Mouse (Mus musculus) urinary bladder, postnatal 36 days (tissue): Measurements from ENCODE around the gene 2810408A11Rik.
A peak's percentile ranks its signal among the peaks of the same experiment; 100 is the strongest.

ENCODE experiments used
- DNase-seq, 2 experiments: peaks; one replicate each; pipeline ENCODE4 v3.0.0; 2022; ENCODE audit warnings: low spot score in 2 of 2, mixed read lengths in 1 of 2

2810408A11Rik gene

GRCm38 (mm10) chr11:69900471-69901405 lies at the start of gene 2810408A11Rik, which contains the start of gene Neurl4:
TSS of gene 2810408A11Rik (minus strand) at chr11:69900987.
TSS of gene Neurl4 (plus strand) at chr11:69901072.
- peak; percentile 84 to 91 for DNase-seq

GRCm38 (mm10) chr11:69948763-69949150 lies 48.0 kb upstream of the 2810408A11Rik start:
- peak; percentile 78 to 86 for DNase-seq

DNA sequence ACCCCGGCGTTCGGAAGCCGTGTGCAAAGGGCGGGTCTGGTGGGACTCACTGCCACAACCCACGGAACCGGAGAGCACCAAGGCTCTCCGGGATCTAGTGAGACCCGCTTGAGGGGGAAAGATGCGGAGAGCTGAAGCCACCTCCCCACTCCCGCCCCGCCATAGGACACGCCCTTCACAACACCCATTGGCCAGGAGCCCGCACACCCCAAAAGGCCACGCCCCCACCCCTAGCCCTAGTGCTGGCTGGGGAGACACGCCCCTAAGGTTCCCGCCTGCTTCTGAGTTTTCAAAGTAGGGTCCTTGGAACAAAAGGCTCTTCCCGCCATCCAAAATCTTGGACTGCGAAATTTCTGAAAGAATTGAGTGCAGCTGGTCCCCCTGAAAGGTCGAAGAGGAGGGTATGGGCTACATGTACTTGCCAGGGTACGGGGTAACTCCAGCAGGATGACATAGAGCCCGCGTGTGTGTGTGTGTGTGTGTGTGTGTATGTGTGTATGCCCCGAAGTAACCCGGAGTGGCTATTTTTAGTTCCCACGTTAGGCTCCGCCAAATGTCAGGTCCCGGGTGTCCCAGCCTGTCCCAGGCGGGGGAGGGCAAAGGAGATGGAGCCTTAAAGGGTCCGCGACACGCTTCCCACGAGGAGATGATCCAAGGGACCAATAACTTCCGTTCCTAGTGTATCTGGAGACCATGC lies 47.4 kb upstream of the 2810408A11Rik start, which contains the start of gene Slc2a4:
TSS of gene Slc2a4 (minus strand) at position 123 of the 697 bp plus-strand sequence.
- DNase-seq: peak; percentile 86 to 92

GRCm38 (mm10) chr11:69947337-69948065 lies 46.7 kb upstream of the 2810408A11Rik start:
- DNase-seq: peak in 1 of 2 experiments; percentile 53

- no peak for DNase-seq
Measured at GRCm38 (mm10) chr11:69945997-69946891, 45.5 kb upstream of the 2810408A11Rik start.

DNA sequence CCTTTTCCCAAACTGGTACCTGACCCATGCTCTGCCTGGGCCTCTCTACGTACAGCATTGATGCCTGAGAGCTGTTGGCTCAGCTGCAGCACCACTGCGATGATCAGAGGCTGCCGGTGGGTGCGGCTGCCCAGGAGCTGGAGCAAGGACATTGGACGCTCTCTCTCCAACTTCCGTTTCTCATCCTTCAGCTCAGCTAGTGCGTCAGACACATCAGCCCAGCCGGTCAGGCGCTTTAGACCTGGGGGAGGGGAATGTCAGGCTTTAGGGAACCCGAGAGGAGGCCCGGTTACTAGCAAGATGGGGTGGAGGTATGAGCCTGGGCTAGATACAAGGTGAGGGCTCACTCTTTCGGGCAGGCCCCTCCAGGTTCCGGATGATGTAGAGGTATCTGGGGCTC lies 44.4 kb upstream of the 2810408A11Rik start:
- DNase-seq: no peak

DNA sequence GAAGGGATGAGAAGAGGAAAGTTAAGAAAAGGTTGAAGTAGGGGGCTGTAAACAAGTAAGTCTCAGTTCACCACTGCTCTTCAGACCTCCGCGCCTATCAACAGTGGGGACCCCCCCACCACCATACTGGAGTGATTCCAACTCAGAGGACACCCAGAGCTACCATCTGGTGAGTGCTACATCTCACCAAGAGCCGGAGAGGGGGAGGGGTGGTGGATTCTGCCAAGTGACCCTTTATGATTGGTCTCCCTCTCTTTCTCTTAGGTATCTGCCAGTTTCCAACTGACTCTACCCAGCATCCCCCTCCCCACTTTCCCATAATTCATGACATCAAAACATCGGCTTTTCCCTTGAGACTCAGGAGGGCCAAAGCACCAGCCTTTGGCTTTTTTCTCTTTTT lies 40.2 kb upstream of the 2810408A11Rik start:
- DNase-seq: no peak

- no peak for DNase-seq
Measured at GRCm38 (mm10) chr11:69939731-69940130, 38.9 kb upstream of the 2810408A11Rik start.

- no peak for DNase-seq
Measured at GRCm38 (mm10) chr11:69939181-69939580, 38.4 kb upstream of the 2810408A11Rik start.

DNA sequence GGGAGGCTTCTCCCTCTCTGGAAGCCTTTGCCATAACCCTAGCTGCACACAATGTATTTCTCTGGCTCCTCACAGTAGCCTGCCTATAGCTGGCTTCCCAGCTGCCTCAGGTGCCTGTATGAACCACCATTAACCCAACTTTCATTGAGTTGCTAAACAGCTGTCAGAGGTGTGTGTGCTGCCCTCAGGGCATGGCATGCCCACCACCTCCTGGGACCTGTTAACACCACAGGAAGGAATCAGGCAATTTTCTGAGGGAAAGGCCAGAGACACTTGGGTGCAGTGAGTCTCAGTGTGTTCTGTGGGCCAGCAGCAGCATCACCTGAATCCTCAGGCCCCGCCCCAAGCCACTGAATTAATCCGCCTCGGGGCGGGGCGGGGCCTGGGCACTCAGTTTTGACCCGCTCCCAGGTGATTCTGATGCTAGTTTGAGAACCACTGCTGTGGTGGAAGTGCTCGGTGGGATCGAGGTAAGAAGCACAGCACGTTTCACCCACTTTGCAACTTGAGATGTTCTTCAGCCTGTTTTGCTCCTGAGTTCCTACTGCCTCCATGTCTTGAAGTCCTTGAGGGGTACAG lies 37.7 kb upstream of the 2810408A11Rik start:
- DNase-seq: no peak

DNA sequence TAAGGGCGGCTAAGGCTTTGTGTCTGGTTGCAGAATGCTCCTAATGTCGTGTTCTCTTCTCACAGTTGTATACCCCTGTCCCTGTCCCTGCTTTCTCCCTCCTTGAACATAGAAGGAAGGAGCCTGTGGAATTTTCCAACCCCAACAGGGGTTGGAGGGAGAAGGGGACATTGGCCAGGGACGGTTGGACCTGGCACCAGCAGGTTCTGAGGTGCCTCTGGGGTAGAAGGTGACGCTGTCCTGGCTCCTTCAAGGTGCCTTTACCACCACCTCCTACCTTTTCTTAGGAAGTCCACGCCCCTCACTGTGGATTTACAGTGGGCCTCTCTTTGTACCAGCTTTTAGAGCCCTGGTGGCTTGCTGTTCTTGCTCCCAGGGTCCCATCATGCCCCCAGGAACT lies 37.0 kb upstream of the 2810408A11Rik start:
- no peak for DNase-seq

DNA sequence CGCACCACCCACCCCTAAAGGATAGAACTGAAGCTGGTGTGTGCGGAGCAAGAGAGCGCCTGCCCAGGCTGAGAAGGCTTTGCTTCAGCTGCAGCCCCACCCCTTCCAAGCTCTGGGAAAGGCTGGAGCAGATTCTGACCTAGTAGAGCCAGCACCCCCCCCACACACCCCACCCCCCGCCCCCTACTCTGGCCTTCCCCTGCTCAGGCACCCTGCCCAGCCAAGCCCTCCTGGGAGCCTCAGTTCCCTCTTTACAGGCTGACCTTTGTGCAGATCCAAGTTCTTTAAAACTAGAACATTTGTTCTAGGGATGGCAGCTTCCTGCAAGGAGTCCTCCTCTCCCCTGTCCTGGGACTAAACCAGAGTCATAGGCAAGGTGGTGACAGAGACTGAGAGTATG lies 36.6 kb upstream of the 2810408A11Rik start:
- DNase-seq: peak in 1 of 2 experiments; percentile 72

GRCm38 (mm10) chr11:69936714-69937347 lies 36.0 kb upstream of the 2810408A11Rik start:
- no peak for DNase-seq

GRCm38 (mm10) chr11:69936156-69936555 lies 35.4 kb upstream of the 2810408A11Rik start:
- DNase-seq: no peak

DNA sequence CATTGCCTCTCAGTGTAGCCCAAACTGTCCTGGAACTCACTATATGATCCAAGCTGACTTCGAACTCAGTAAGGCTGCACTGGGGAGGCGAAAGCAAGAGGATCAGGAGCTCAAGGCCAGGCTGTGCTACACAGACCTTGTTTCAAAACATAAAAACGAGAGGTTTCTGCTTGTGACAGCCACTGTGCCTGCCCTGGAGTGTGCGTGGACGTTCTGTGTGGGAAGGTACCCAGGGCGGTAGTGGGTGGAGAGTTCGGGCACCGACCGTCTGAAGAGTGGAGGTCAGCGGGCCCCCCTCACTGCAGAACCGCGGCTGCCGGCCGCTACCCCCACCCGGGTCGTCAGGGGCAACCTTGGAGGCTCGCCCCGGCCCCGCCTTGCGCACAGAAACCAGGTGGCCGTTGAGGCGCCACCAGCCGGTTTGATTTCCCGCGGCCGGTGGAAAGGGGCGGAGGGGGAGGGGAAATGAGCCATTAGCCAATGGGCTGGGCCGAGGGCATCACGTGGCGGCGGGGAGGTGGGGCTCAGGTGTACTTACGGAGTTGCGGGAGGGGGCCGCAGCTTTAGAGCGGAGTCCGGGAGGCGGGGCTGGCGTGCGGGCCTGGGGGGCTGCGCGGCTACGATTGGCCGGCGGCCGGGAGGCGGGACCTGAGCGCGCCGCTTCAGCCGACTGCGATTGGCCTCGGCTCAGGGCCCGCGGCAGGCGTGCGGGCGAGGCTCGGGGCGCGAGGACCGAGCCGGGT lies 34.5 kb upstream of the 2810408A11Rik start, which contains the start of gene Ybx2:
TSS of gene Ybx2 (plus strand) at position 660 of the 743 bp plus-strand sequence.
- DNase-seq: peak; percentile 70 to 83

GRCm38 (mm10) chr11:69934681-69935080 lies 33.9 kb upstream of the 2810408A11Rik start:
- no peak for DNase-seq

DNA sequence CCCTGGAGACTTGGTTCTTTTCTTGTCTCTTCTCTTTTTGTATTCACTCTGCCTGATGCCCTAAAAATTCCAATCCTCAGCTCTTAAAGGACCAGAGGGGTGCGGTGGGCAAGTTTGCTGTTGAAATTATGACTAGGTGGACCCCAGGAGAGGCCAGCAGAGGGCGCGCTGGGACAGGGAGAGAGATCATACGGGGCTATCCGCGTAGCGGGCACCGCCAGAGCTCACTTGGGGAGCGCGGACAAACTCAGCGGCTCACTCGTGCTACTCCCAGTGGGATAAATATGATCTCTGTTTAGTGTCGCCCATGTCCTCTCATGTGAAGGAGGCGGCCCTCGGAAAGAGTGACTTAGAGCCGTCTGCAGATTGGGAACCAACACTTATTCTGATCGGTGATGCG lies 33.4 kb upstream of the 2810408A11Rik start:
- DNase-seq: peak; percentile 81 to 92

GRCm38 (mm10) chr11:69933066-69933465 lies 32.3 kb upstream of the 2810408A11Rik start:
- no peak for DNase-seq

DNA sequence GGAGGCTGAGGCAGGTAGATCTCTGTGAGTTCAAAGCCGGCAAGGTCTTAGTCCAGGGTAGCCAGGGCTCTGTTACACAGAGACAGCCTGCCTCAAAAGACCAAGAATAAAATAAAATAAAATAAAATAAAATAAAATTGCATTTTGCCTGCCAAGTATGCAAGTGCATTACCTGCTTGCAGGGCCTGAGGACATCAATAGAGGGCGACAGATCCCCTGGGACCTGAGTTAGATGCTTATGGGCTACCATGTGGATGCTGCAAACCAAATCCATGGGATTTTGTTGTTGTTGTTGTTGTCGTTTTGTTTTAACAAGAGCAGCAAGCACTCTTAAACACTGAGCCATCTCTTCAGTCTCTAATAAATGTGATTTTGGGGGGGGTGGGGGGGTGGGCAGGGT lies 31.5 kb upstream of the 2810408A11Rik start:
- no peak for DNase-seq
